Mouse (Mus musculus): Measurements from ENCODE around the gene Exd2. TPM values are rescaled to one million over a fixed set of nuclear protein-coding genes. Genes with fewer than 3 reads are reported as not detected.

The Exd2 gene
- 66.4 and 66.9 TPM in 2 replicates for polyA plus RNA-seq (2015; fragmentation: Nextera tagmentation; extraction: Ambion mirVana)

GRCm38 (mm10) chr12:80462942-80463651, at the start of gene Exd2:
Gene Exd2, plus strand, starts transcription at chr12:80463095.
- peak within 1 kb of the TSS; percentile 94 for H3K4me2 ChIP-seq (ENCODE audit: low read length)
- H3K36me3 ChIP-seq (ENCODE audit: control insufficient read depth, insufficient read depth, low read length), result no peaks in the 10 kb centered on the region
- no peaks in the 10 kb centered on the region for H3K27me3 ChIP-seq (ENCODE audit: control insufficient read depth, insufficient read depth, low read depth, low read length)
- ATAC-seq, result peak; percentile 98
- H3K9me3 ChIP-seq (replicated peaks; ENCODE audit: control insufficient read depth, low read length, poor library complexity, severe bottlenecking), result no peaks in the 10 kb centered on the region
- H3K4me3 ChIP-seq (ENCODE audit: low read depth, low read length), result peak within 1 kb of the TSS; percentile 93
- H3K27ac ChIP-seq (ENCODE audit: low read length), result peak within 1 kb of the TSS; percentile 82
- WGBS, result under 1% methylated on average over 40 of the region's 45 CpGs
- H3K9ac ChIP-seq (ENCODE audit: low read depth, low read length), result peak within 1 kb of the TSS; percentile 88
- H3K4me1 ChIP-seq (ENCODE audit: control insufficient read depth, insufficient read depth, low read length), result peaks cover 5% of the 10 kb centered on the region

- no peak overlapping the region for H3K27ac ChIP-seq (ENCODE audit: low read length)
- peaks cover 6% of the 10 kb centered on the region for H3K36me3 ChIP-seq (ENCODE audit: control insufficient read depth, insufficient read depth, low read length)
- WGBS, result 92% methylated on average over 2 of the region's 2 CpGs
- H3K4me3 ChIP-seq (ENCODE audit: low read depth, low read length), result no peak overlapping the region
- no peaks in the 10 kb centered on the region for H3K27me3 ChIP-seq (ENCODE audit: control insufficient read depth, insufficient read depth, low read depth, low read length)
- H3K4me1 ChIP-seq (ENCODE audit: control insufficient read depth, insufficient read depth, low read length), result no peaks in the 10 kb centered on the region
- no peak overlapping the region for H3K9ac ChIP-seq (ENCODE audit: low read depth, low read length)
- H3K4me2 ChIP-seq (ENCODE audit: low read length), result no peak overlapping the region
- H3K9me3 ChIP-seq (replicated peaks; ENCODE audit: control insufficient read depth, low read length, poor library complexity, severe bottlenecking), result peaks cover 4% of the 10 kb centered on the region; the same call in 1 of the 2 replicates
- no peak for ATAC-seq
These were observed 47.8 kb upstream of the Exd2 start for GRCm38 (mm10) chr12:80415100-80415499.

- 95% methylated on average over 3 of the region's 3 CpGs for WGBS
- Histone ChIP-seq H3K9ac (ENCODE audit: low read depth, low read length) (no peak overlapping the region), H3K27ac (ENCODE audit: low read length) (no peak overlapping the region), H3K4me2 (ENCODE audit: low read length) (no peak overlapping the region), H3K4me3 (ENCODE audit: low read depth, low read length) (no peak overlapping the region), H3K36me3 (ENCODE audit: control insufficient read depth, insufficient read depth, low read length) (peaks cover 3% of the 10 kb centered on the region; the same call in 1 of the 2 replicates), H3K27me3 (ENCODE audit: control insufficient read depth, insufficient read depth, low read depth, low read length) (no peaks in the 10 kb centered on the region), H3K4me1 (ENCODE audit: control insufficient read depth, insufficient read depth, low read length) (peaks cover 4% of the 10 kb centered on the region), H3K9me3 (replicated peaks; ENCODE audit: control insufficient read depth, low read length, poor library complexity, severe bottlenecking) (no peaks in the 10 kb centered on the region)
- no peak for ATAC-seq
These were observed 35.2 kb upstream of the Exd2 start for GRCm38 (mm10) chr12:80427683-80428082.

GRCm38 (mm10) chr12:80433266-80433665, 29.6 kb upstream of the Exd2 start:
- no peak overlapping the region for H3K27ac ChIP-seq (ENCODE audit: low read length)
- no peak overlapping the region for H3K4me3 ChIP-seq (ENCODE audit: low read depth, low read length)
- H3K9ac ChIP-seq (ENCODE audit: low read depth, low read length), result no peak overlapping the region
- peaks cover 22% of the 10 kb centered on the region for H3K4me1 ChIP-seq (ENCODE audit: control insufficient read depth, insufficient read depth, low read length)
- H3K36me3 ChIP-seq (ENCODE audit: control insufficient read depth, insufficient read depth, low read length), result 0 out of 2 replicates have a peak, but pooled peaks cover 3% of the 10 kb centered on the region
- no peaks in the 10 kb centered on the region for H3K9me3 ChIP-seq (replicated peaks; ENCODE audit: control insufficient read depth, low read length, poor library complexity, severe bottlenecking)
- 77% methylated on average over 4 of the region's 4 CpGs for WGBS
- H3K4me2 ChIP-seq (ENCODE audit: low read length), result 0 out of 2 replicates have a peak overlapping the region, but pooled peaks have one; percentile 9
- H3K27me3 ChIP-seq (ENCODE audit: control insufficient read depth, insufficient read depth, low read depth, low read length), result no peaks in the 10 kb centered on the region
- ATAC-seq, result no peak

- H3K9me3 ChIP-seq (replicated peaks; ENCODE audit: control insufficient read depth, low read length, poor library complexity, severe bottlenecking), result no peaks in the 10 kb centered on the region
- H3K9ac ChIP-seq (ENCODE audit: low read depth, low read length), result peak overlapping the region; percentile 95
- H3K27me3 ChIP-seq (ENCODE audit: control insufficient read depth, insufficient read depth, low read depth, low read length), result no peaks in the 10 kb centered on the region
- H3K4me3 ChIP-seq (ENCODE audit: low read depth, low read length), result peak overlapping the region; percentile 97
- H3K4me1 ChIP-seq (ENCODE audit: control insufficient read depth, insufficient read depth, low read length), result peaks cover 22% of the 10 kb centered on the region
- H3K36me3 ChIP-seq (ENCODE audit: control insufficient read depth, insufficient read depth, low read length), result no peaks in the 10 kb centered on the region
- no peak for ATAC-seq
- H3K27ac ChIP-seq (ENCODE audit: low read length), result peak overlapping the region; percentile 97
- H3K4me2 ChIP-seq (ENCODE audit: low read length), result peak overlapping the region; percentile 63
- WGBS, result 5% methylated on average over 9 of the region's 10 CpGs
These were observed 28.3 kb upstream of the Exd2 start for GRCm38 (mm10) chr12:80434601-80434960.

- Histone ChIP-seq H3K4me2 (ENCODE audit: low read length) (peak overlapping the region; percentile 63), H3K27me3 (ENCODE audit: control insufficient read depth, insufficient read depth, low read depth, low read length) (no peaks in the 10 kb centered on the region), H3K9me3 (replicated peaks; ENCODE audit: control insufficient read depth, low read length, poor library complexity, severe bottlenecking) (no peaks in the 10 kb centered on the region), H3K4me1 (ENCODE audit: control insufficient read depth, insufficient read depth, low read length) (peaks cover 22% of the 10 kb centered on the region), H3K4me3 (ENCODE audit: low read depth, low read length) (peak overlapping the region; percentile 97), H3K27ac (ENCODE audit: low read length) (peak overlapping the region; percentile 97), H3K9ac (ENCODE audit: low read depth, low read length) (peak overlapping the region; percentile 95), H3K36me3 (ENCODE audit: control insufficient read depth, insufficient read depth, low read length) (no peaks in the 10 kb centered on the region)
- peak; percentile 73 for ATAC-seq
- 0% methylated on average over 50 of the region's 64 CpGs for WGBS
These were observed 27.8 kb upstream of the Exd2 start for GRCm38 (mm10) chr12:80434961-80435691.

GRCm38 (mm10) chr12:80435887-80436286, 27.0 kb upstream of the Exd2 start:
- H3K27me3 ChIP-seq (ENCODE audit: control insufficient read depth, insufficient read depth, low read depth, low read length), result no peaks in the 10 kb centered on the region
- peak overlapping the region; percentile 97 for H3K27ac ChIP-seq (ENCODE audit: low read length)
- H3K4me2 ChIP-seq (ENCODE audit: low read length), result peak overlapping the region; percentile 63
- no peaks in the 10 kb centered on the region for H3K36me3 ChIP-seq (ENCODE audit: control insufficient read depth, insufficient read depth, low read length)
- peak; percentile 65 for ATAC-seq
- WGBS, result 0% methylated on average over 7 of the region's 10 CpGs
- H3K4me1 ChIP-seq (ENCODE audit: control insufficient read depth, insufficient read depth, low read length), result peaks cover 22% of the 10 kb centered on the region
- H3K9me3 ChIP-seq (replicated peaks; ENCODE audit: control insufficient read depth, low read length, poor library complexity, severe bottlenecking), result no peaks in the 10 kb centered on the region
- peak overlapping the region; percentile 95 for H3K9ac ChIP-seq (ENCODE audit: low read depth, low read length)
- peak overlapping the region; percentile 97 for H3K4me3 ChIP-seq (ENCODE audit: low read depth, low read length)

GRCm38 (mm10) chr12:80436336-80436976, 26.4 kb upstream of the Exd2 start, which contains the start of gene Dcaf5:
Gene Dcaf5, minus strand, starts transcription at chr12:80436601.
- 1% methylated on average over 54 of the region's 79 CpGs for WGBS
- peaks cover 22% of the 10 kb centered on the region for H3K4me1 ChIP-seq (ENCODE audit: control insufficient read depth, insufficient read depth, low read length)
- peak within 1 kb of the TSS; percentile 95 for H3K9ac ChIP-seq (ENCODE audit: low read depth, low read length)
- H3K27me3 ChIP-seq (ENCODE audit: control insufficient read depth, insufficient read depth, low read depth, low read length), result no peaks in the 10 kb centered on the region
- peak; percentile 80 for ATAC-seq
- no peaks in the 10 kb centered on the region for H3K36me3 ChIP-seq (ENCODE audit: control insufficient read depth, insufficient read depth, low read length)
- H3K4me3 ChIP-seq (ENCODE audit: low read depth, low read length), result peak within 1 kb of the TSS; percentile 97
- peak within 1 kb of the TSS; percentile 97 for H3K27ac ChIP-seq (ENCODE audit: low read length)
- no peaks in the 10 kb centered on the region for H3K9me3 ChIP-seq (replicated peaks; ENCODE audit: control insufficient read depth, low read length, poor library complexity, severe bottlenecking)
- H3K4me2 ChIP-seq (ENCODE audit: low read length), result peak within 1 kb of the TSS; percentile 63
